Mouse (Mus musculus): Measurements from ENCODE around the gene Hykk.
"Not testable (repeated sequence)": the region's sequence is repeated elsewhere in the genome, so short reads cannot be mapped to it uniquely, and the experiment has no call there.

The Hykk gene

GRCm38 (mm10) chr9:54917010-54917677, at the start of gene Hykk:
Hykk (plus strand) TSS chr9:54917283.
- peak; percentile 94 for DNase-seq

- DNase-seq: no peak
Measured at GRCm38 (mm10) chr9:54878759-54879158, 38.3 kb upstream of the Hykk start.

GRCm38 (mm10) chr9:54892111-54892510, 25.0 kb upstream of the Hykk start:
- DNase-seq: no peak

GRCm38 (mm10) chr9:54897097-54897496, 20.0 kb upstream of the Hykk start:
- no peak for DNase-seq

GRCm38 (mm10) chr9:54909446-54909845, 7.6 kb upstream of the Hykk start:
- DNase-seq: no peak

- no peak for DNase-seq
Measured at GRCm38 (mm10) chr9:54915576-54915975, 1.5 kb upstream of the Hykk start.

GRCm38 (mm10) chr9:54916401-54916800, 682 bp upstream of the Hykk start:
- no peak for DNase-seq

- DNase-seq: peak; percentile 51
Measured at GRCm38 (mm10) chr9:54918191-54918590, 1.1 kb downstream of the Hykk start.

- DNase-seq: no peak
Measured at GRCm38 (mm10) chr9:54918781-54919180, 1.7 kb downstream of the Hykk start.

- peak; percentile 76 for DNase-seq
Measured at GRCm38 (mm10) chr9:54919946-54920345, 2.9 kb downstream of the Hykk start.

- peak; percentile 57 for DNase-seq
Measured at GRCm38 (mm10) chr9:54930741-54931140, 13.7 kb downstream of the Hykk start.

GRCm38 (mm10) chr9:54931765-54932164, 14.7 kb downstream of the Hykk start:
- peak; percentile 17 for DNase-seq

GRCm38 (mm10) chr9:54932379-54932778, 15.3 kb downstream of the Hykk start:
- peak; percentile 30 for DNase-seq

- DNase-seq: peak; percentile 67
Measured at GRCm38 (mm10) chr9:54942071-54942470, 25.0 kb downstream of the Hykk start.

GRCm38 (mm10) chr9:54944467-54944866, 27.4 kb downstream of the Hykk start:
- no peak for DNase-seq

GRCm38 (mm10) chr9:54946256-54946655, 29.2 kb downstream of the Hykk start:
- no peak for DNase-seq

- no peak for DNase-seq
Measured at GRCm38 (mm10) chr9:54949465-54949864, 32.4 kb downstream of the Hykk start.

GRCm38 (mm10) chr9:54950162-54950561, 33.1 kb downstream of the Hykk start:
- not testable (repeated sequence) for DNase-seq

GRCm38 (mm10) chr9:54950575-54951321, 33.7 kb downstream of the Hykk start, which contains the start of the genes Psma4 and AY074887:
Psma4 (plus strand) TSS chr9:54950790.
AY074887 (minus strand) TSS chr9:54950998.
- DNase-seq: peak; percentile 83

GRCm38 (mm10) chr9:54961059-54961458, 44.0 kb downstream of the Hykk start:
- no peak for DNase-seq

- no peak for DNase-seq
Measured at GRCm38 (mm10) chr9:54963669-54964068, 46.6 kb downstream of the Hykk start.

GRCm38 (mm10) chr9:54969972-54970637, 53.0 kb downstream of the Hykk start:
- no peak for DNase-seq

GRCm38 (mm10) chr9:54980674-54981073, 63.6 kb downstream of the Hykk start, which contains the start of gene Chrna5:
Chrna5 (plus strand) TSS chr9:54980880.
- no peak for DNase-seq
